Mouse (Mus musculus): ENCODE data around the gene Cs.

DNA sequence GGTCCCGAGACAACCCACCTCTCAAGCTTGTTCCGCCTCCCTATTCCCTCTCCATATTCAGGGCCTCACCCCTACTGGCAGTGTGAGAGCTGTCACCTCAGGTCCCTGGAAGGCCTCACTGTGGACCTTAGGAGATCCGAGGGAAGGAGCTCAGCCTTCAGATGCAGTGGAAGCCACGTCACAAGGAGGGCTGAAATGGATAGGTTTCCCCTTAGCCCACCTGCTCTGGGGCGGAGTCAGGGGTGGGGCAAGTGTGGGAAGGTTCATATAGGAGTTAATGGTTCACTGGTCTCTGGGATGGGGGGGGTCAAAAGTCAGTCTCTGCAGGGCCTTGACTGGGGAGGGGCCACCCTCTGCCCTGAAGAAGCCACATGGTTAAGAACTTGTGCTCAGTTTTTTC lies 62.8 kb downstream of the Cs start:
- TF ChIP-seq CTCF (conservative IDR thresholded peaks at IDR 0.05; ENCODE audit: low read length) = no peak
- no peak for TF ChIP-seq POU5F1 (IDR thresholded peaks at IDR 0.05; ENCODE audit: borderline replicate concordance, low read length)
